Mouse (Mus musculus): Measurements from ENCODE around the gene Zfhx3.

DNA sequence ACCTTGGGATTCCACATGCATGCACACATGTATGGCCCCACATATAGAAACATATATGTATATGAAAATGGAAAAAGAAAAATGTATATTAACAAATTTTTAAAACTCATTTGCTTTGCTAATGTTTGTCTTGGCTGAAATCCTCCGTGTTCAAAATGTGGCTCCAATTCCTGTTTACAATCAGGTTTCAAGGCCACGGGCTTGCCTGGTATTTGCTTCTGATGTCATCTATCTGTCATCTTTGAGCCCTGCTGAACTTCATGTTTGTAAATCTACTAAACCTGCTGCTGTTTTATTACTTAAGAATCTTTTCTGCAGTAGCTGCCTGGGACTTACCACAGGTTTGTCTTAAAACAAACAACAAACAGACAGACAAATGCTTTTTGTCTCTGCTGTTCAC is 1051.3 kb downstream of the Zfhx3 start:
- no peak for TF ChIP-seq POLR2A (IDR thresholded peaks at IDR 0.05; ENCODE audit: insufficient read depth, low read length)
- no peak for TF ChIP-seq CTCF (IDR thresholded peaks at IDR 0.05; ENCODE audit: low read depth, low read length)
- no peak for TF ChIP-seq EP300 (IDR thresholded peaks at IDR 0.05; ENCODE audit: insufficient read depth, low read depth, low read length)
